Mouse (Mus musculus) adrenal gland, adult 8-10 months (tissue): ENCODE data around the gene Pdpk1. TPM values are rescaled to one million over a fixed set of nuclear protein-coding genes. Genes with fewer than 3 reads are reported as not detected.
"Not testable (repeated sequence)": the region's sequence is repeated elsewhere in the genome, so short reads cannot be mapped to it uniquely, and the experiment has no call there.

ENCODE experiments used
- DNase-seq: peaks from one replicate; pipeline ENCODE4 v3.0.0; 2022
- total RNA-seq, 4 experiments: library from RNA; stranded (reverse); gene quantifications; 2 replicates each; pipeline ENCODE4 v1.2.4; 2022

The Pdpk1 gene
- total RNA-seq, 4 experiments from 2014 or later, result 46.0 to 63.6 (median 61.9) TPM

- DNase-seq, result no peak
These were observed 39.5 kb downstream of the Pdpk1 start for GRCm38 (mm10) chr17:24111256-24111655.

- no peak for DNase-seq
These were observed 41.8 kb downstream of the Pdpk1 start for GRCm38 (mm10) chr17:24108896-24109295.

- no peak for DNase-seq
These were observed 45.6 kb downstream of the Pdpk1 start for GRCm38 (mm10) chr17:24105111-24105510.

DNA sequence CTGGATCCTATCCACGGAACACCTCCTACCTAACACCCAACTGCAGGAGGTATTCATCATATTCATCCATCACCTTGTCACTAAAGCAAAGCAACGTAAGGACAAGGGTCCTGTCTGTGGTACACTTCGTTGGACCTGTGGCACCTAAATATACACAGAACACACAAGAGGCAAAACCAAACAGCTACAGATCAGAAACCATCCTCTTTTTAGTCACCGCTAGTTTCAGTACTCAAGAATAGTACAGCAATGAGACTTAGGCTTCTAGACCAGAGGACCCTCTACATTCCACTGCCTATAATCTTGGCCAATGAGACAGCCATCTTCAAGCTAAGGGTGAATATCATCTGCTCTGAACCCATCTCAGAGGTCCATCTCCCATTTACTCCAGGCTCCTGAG, 52.4 kb downstream of the Pdpk1 start:
- no peak for DNase-seq

- no peak for DNase-seq
These were observed 60.1 kb downstream of the Pdpk1 start for GRCm38 (mm10) chr17:24090575-24090974.

DNA sequence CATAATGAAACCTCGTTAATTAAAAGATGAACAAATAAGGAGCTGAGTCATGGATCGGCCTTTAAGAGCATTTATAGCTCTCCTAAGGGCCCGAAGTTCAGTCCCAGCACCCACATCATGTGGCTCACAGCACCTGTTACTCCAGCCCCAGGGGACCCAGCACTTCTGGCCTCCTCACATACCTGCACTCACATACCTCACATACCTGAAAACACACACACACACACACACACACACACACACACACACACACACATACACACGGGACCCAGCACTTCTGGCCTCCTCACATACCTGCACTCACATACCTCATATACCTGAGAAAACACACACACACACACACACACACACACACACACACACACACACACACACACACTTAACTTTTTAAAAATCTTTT, 64.3 kb downstream of the Pdpk1 start:
- not testable (repeated sequence) for DNase-seq

- no peak for DNase-seq
These were observed 66.1 kb downstream of the Pdpk1 start for GRCm38 (mm10) chr17:24084593-24084992.

DNA sequence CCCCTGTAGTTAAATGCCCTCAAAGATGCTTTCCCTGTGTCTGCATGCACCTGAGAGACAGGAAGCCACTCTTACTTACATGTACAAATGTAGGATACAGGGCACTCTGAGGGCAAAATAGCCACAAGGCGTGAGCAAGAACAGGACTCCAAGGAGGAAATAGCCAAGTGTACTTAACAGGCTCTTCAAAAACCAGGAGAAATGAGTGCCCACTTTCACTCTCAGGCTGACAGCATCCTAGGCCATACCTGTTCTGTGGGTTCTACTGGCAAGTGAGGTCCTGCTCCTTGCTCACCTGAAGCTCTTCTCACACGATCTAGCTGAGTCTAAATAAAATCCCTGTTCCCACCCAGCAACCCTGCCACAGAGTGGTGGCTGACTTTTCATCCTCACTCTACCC, 73.6 kb downstream of the Pdpk1 start:
- no peak for DNase-seq

- DNase-seq, result peak; percentile 91
These were observed 77.6 kb downstream of the Pdpk1 start, which contains the start of gene Kctd5 for GRCm38 (mm10) chr17:24072919-24073696. Gene Kctd5 (minus strand): TSS chr17:24073485.

DNA sequence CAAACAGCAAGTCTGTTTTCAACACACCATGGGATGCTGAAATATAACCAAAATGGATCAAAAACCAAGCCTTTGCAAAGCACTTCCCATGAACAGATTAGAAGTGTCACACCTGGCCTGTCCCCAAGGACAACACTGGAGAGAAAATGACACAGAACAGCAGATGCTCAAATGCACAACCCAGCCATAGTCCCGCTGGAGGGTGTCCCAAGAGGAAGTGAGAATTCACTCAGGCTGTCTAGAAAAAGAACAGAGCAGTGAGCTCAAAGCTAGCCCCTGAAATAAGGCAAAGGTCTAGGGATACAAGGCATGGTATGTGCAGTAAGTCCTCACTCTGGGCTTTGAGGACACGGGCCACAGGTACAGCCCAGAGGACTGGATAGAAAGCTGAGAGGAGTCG, 81.2 kb downstream of the Pdpk1 start:
- DNase-seq, result no peak

DNA sequence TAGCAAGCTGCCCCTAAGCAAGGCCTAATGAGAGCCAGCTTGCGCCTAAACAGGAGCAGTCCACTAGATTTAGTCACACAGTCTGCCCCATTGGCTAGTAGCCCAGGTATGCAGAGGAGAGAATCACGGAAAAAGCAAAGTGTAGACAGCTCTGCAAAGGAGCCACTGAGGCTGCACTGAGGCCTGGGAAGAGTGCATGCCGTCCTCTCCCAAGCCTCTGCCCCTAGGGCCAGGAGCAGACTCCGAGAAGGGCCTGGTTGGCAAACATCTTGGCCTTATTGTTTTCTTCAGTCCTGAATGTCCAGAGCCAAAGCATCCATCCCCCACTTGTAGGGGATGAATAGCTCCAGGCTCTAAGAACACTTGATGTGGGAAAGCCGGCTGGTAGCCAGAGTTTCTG, 82.5 kb downstream of the Pdpk1 start:
- DNase-seq, result no peak

DNA sequence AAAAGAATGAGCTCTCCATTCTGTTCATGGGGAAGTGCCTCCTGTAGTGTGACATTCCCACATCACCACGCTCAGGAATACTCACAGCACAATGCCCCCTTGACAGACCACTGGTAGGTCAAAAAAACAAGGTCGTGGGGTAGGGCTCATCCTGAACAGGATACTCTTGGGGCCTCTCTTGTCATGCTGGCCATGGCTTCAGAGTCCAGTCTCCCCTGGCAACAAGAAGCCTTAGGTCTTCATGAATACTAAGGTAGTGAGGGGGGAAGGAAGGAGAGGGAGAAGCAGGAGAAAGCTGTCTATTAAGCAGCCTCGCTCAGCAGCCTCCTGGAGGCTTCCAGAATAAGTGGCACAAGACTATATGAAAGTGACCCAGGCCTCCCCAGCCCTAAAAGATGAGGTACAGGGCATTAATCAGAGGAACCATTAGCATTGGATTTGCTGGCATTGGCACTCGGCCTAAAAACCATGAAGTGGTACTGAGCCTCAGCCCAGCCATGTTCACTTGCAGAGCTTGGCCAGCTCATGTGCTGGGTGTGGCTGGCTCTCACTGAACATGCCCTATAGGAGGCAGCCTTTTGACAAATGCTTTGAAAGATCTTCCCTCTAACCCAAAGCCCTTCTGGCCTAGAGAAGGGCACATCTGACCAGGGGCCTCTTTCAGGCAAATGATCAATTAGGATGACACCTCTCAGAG, 88.1 kb downstream of the Pdpk1 start:
- DNase-seq, result no peak

DNA sequence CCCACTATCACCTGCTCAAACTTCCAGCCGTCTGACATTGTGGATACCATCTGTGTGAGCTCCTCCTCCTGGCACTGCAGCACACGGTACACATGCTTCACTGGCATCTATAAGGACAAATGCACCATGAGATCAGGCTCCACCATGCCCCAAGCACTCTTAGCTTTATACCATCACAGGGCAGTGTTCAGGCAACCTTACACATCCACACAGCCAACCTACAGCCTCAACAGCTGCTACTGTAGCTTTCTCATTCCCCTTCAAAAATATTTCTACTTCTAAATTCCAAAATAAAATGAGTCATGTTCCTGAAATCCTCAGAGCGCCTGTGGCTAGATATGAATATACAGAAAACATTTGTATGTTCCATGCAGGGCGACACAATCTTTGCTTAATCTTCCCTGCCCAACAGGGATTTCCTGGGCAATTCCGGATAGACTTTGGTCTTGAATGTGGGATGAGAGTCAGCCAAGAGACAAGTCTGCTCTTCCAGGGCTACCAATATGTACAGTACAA, 92.9 kb downstream of the Pdpk1 start:
- DNase-seq, result no peak

- no peak for DNase-seq
These were observed 93.8 kb downstream of the Pdpk1 start for GRCm38 (mm10) chr17:24056636-24057625.

- no peak for DNase-seq
These were observed 101.7 kb downstream of the Pdpk1 start for GRCm38 (mm10) chr17:24049008-24049407.

GRCm38 (mm10) chr17:24048053-24048452, 102.7 kb downstream of the Pdpk1 start:
- no peak for DNase-seq

GRCm38 (mm10) chr17:24046026-24046425, 104.7 kb downstream of the Pdpk1 start:
- DNase-seq, result no peak

DNA sequence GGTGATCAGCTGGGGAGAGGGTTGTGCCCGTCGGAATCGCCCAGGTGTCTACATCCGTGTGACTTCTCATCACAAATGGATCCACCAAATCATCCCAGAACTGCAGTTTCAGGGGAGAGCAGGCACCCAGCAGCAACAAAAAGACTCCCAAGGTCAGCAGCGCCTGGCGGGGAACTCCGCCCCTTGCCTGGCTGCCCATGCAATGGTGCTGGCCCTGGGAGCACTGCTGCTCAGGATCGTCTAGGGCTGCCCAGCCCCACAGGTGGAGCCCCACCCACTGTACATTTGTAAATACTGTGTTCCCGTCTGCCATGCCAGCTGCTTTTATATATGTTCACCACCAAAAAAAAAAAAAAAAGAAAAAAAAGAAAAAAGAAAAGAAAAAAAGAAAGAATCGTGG, 105.1 kb downstream of the Pdpk1 start:
- peak; percentile 19 for DNase-seq

GRCm38 (mm10) chr17:24044482-24044881, 106.2 kb downstream of the Pdpk1 start:
- no peak for DNase-seq

- DNase-seq, result no peak
These were observed 112.9 kb downstream of the Pdpk1 start, which contains the start of gene Prss27 for GRCm38 (mm10) chr17:24037844-24038243. Gene Prss27 (plus strand): TSS chr17:24038144.

GRCm38 (mm10) chr17:24037360-24037759, 113.4 kb downstream of the Pdpk1 start:
- DNase-seq, result no peak

DNA sequence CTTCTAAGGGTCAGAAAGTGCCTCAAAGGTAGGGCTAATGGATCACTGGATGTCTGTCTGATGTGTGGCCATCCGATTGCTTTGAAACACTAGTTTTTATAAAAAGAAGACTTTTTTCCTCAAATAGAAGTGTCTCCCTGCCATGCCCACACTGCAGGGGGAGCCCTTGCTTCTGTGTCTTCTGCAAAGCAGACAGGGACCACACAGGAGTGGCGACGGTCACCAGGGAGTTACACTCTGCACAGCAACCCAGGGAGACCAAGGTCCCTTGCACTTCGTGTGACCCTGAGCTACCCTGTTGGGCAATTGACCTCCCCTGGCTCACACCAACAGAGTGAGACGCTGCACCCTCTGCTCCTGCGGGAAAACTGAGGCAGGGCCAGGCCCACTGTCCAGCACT, 113.8 kb downstream of the Pdpk1 start:
- peak; percentile 36 for DNase-seq
